Mouse (Mus musculus): ENCODE data around the gene Zfp128. TPM values are rescaled to one million over a fixed set of nuclear protein-coding genes. Genes with fewer than 3 reads are reported as not detected.

Gene Zfp128
- polyA plus RNA-seq (2015; fragmentation: Illumina TruSeq; extraction: RNeasy Lipid Tissue Mini Kit (QIAGEN cat#74804); ENCODE audit: insufficient read depth, low replicate concordance): 4.6 TPM

GRCm38 (mm10) chr7:12880911-12881660, at the start of gene Zfp128:
Gene Zfp128, plus strand, starts transcription at chr7:12881177.

GRCm38 (mm10) chr7:12834162-12835120, 46.5 kb upstream of the Zfp128 start, which contains the start of gene Zfp110:
Gene Zfp110, plus strand, starts transcription at chr7:12834761.

GRCm38 (mm10) chr7:12897655-12898410, 16.9 kb downstream of the Zfp128 start, which contains the start of gene Zscan22:
Gene Zscan22, plus strand, starts transcription at chr7:12897815.

DNA sequence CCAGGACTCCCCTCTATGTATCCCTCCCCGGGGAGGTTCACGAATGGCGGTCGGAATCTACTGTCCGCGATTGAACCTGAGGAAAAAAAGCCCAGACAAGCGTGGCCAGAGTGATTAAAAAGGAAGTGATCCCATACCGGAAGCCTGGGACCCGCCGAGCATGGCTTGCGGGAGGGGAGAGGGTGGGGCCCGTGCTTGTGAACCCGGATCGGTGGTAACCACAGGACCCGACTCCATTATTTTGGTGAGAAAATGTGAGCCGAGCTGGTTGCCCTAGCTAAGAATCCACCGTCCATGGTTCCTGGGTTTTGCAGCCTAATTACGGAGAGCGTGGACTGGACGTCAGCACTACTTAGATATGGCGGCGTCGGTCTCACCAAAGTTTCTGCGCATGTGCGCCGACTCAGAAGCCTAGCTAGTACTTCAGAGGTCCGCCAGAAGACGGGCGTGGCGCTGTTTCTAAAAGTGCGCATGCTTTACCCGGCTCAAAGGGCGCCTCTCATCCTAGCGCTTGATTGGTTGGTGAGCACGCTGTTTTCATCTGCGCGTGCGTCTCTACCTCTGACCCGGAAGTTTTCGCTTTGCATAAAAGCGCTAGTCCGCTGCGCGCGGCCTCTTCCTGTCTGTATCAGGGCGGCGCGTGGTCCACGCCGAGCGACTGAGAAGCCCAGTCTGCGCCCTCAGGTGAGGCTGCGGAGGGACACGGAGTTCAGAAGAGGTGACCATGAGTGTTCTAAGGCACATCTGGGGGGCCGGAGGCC, 40.9 kb downstream of the Zfp128 start, which contains the start of gene Rps5:
Rps5 (plus strand) TSS at position 586 of the 761 bp plus-strand sequence.

GRCm38 (mm10) chr7:12927191-12927680, 46.3 kb downstream of the Zfp128 start, which contains the start of gene Rnf225:
Gene Rnf225, plus strand, starts transcription at chr7:12927416.

Other genes starting within 250 kb of the Zfp128 start
- gene Vmn2r54, start 240.9 kb upstream of the Zfp128 start, polyA plus RNA-seq (2015; fragmentation: Illumina TruSeq; extraction: RNeasy Lipid Tissue Mini Kit (QIAGEN cat#74804); ENCODE audit: insufficient read depth, low replicate concordance): not detected
- not detected for gene Vmn2r55, start 196.2 kb upstream of the Zfp128 start, polyA plus RNA-seq (2015; fragmentation: Illumina TruSeq; extraction: RNeasy Lipid Tissue Mini Kit (QIAGEN cat#74804); ENCODE audit: insufficient read depth, low replicate concordance)
- not detected for gene Vmn2r56, start 146.2 kb upstream of the Zfp128 start, polyA plus RNA-seq (2015; fragmentation: Illumina TruSeq; extraction: RNeasy Lipid Tissue Mini Kit (QIAGEN cat#74804); ENCODE audit: insufficient read depth, low replicate concordance)
- gene Zscan18, start 77.5 kb upstream of the Zfp128 start, polyA plus RNA-seq (2015; fragmentation: Illumina TruSeq; extraction: RNeasy Lipid Tissue Mini Kit (QIAGEN cat#74804); ENCODE audit: insufficient read depth, low replicate concordance): 3.6 TPM
- gene Zfp329, start 62.3 kb upstream of the Zfp128 start, polyA plus RNA-seq (2015; fragmentation: Illumina TruSeq; extraction: RNeasy Lipid Tissue Mini Kit (QIAGEN cat#74804); ENCODE audit: insufficient read depth, low replicate concordance): 27.5 TPM
- gene Zfp110, start 46.4 kb upstream of the Zfp128 start, polyA plus RNA-seq (2015; fragmentation: Illumina TruSeq; extraction: RNeasy Lipid Tissue Mini Kit (QIAGEN cat#74804); ENCODE audit: insufficient read depth, low replicate concordance): 50.1 TPM
- gene Zscan22, start 16.6 kb downstream of the Zfp128 start, polyA plus RNA-seq (2015; fragmentation: Illumina TruSeq; extraction: RNeasy Lipid Tissue Mini Kit (QIAGEN cat#74804); ENCODE audit: insufficient read depth, low replicate concordance): 14.1 TPM
- 814 TPM for gene Rps5, start 41.1 kb downstream of the Zfp128 start, polyA plus RNA-seq (2015; fragmentation: Illumina TruSeq; extraction: RNeasy Lipid Tissue Mini Kit (QIAGEN cat#74804); ENCODE audit: insufficient read depth, low replicate concordance)
- gene Rnf225, start 46.2 kb downstream of the Zfp128 start, polyA plus RNA-seq (2015; fragmentation: Illumina TruSeq; extraction: RNeasy Lipid Tissue Mini Kit (QIAGEN cat#74804); ENCODE audit: insufficient read depth, low replicate concordance): 0.29 TPM
- 5.0 TPM for gene Zfp324, start 84.7 kb downstream of the Zfp128 start, polyA plus RNA-seq (2015; fragmentation: Illumina TruSeq; extraction: RNeasy Lipid Tissue Mini Kit (QIAGEN cat#74804); ENCODE audit: insufficient read depth, low replicate concordance)
- 9.2 TPM for gene Zfp446, start 96.7 kb downstream of the Zfp128 start, polyA plus RNA-seq (2015; fragmentation: Illumina TruSeq; extraction: RNeasy Lipid Tissue Mini Kit (QIAGEN cat#74804); ENCODE audit: insufficient read depth, low replicate concordance)
- gene Slc27a5, start 117.0 kb downstream of the Zfp128 start, polyA plus RNA-seq (2015; fragmentation: Illumina TruSeq; extraction: RNeasy Lipid Tissue Mini Kit (QIAGEN cat#74804); ENCODE audit: insufficient read depth, low replicate concordance): 0.10 TPM
- 194 TPM for gene Trim28, start 117.9 kb downstream of the Zfp128 start, polyA plus RNA-seq (2015; fragmentation: Illumina TruSeq; extraction: RNeasy Lipid Tissue Mini Kit (QIAGEN cat#74804); ENCODE audit: insufficient read depth, low replicate concordance)
- gene Zbtb45, start 128.9 kb downstream of the Zfp128 start, polyA plus RNA-seq (2015; fragmentation: Illumina TruSeq; extraction: RNeasy Lipid Tissue Mini Kit (QIAGEN cat#74804); ENCODE audit: insufficient read depth, low replicate concordance): 4.0 TPM
- 153 TPM for gene Chmp2a, start 153.6 kb downstream of the Zfp128 start, polyA plus RNA-seq (2015; fragmentation: Illumina TruSeq; extraction: RNeasy Lipid Tissue Mini Kit (QIAGEN cat#74804); ENCODE audit: insufficient read depth, low replicate concordance)
- gene Ube2m, start 157.1 kb downstream of the Zfp128 start, polyA plus RNA-seq (2015; fragmentation: Illumina TruSeq; extraction: RNeasy Lipid Tissue Mini Kit (QIAGEN cat#74804); ENCODE audit: insufficient read depth, low replicate concordance): 112 TPM
- 0.65 TPM for gene Mzf1, start 173.6 kb downstream of the Zfp128 start, polyA plus RNA-seq (2015; fragmentation: Illumina TruSeq; extraction: RNeasy Lipid Tissue Mini Kit (QIAGEN cat#74804); ENCODE audit: insufficient read depth, low replicate concordance)
- gene Vmn1r85, start 214.0 kb downstream of the Zfp128 start, polyA plus RNA-seq (2015; fragmentation: Illumina TruSeq; extraction: RNeasy Lipid Tissue Mini Kit (QIAGEN cat#74804); ENCODE audit: insufficient read depth, low replicate concordance): not detected
- gene Vmn1r86, start 238.7 kb downstream of the Zfp128 start, polyA plus RNA-seq (2015; fragmentation: Illumina TruSeq; extraction: RNeasy Lipid Tissue Mini Kit (QIAGEN cat#74804); ENCODE audit: insufficient read depth, low replicate concordance): not detected